Mouse (Mus musculus): ENCODE results near the gene Gm49396.

DNA sequence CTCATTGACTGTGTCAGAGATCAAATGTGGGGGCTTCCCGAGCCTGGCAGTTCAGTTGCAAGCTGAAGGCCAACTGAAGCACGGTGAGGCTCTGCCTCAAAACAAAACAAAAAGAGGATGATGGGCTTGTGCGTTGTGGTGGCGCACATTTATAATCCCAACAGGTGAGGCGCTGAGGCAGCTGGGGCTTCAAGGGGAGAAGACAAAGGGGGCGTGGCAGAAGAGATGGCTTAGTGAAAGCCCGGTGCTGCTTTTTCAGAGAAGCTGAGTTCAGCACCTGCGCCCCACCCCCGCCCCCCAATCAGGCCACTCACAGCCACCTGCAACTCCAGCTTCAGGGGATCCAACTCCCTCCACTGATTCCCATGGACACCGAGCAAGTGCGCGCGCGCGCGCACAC is 45.3 kb downstream of the Gm49396 start:
- TF ChIP-seq CTCF (IDR thresholded peaks at IDR 0.05; ENCODE audit: low read depth) (no peak), EP300 (IDR thresholded peaks at IDR 0.05; ENCODE audit: low read depth) (no peak)
